Mouse (Mus musculus) kidney, postnatal 10 days (tissue): ENCODE measurements at regions not wholly inside any gene's neighbourhood (a gene's known extent, or its start where the extent isn't known, plus 50 kb on each side); places are given as distances from the start of the nearest gene placed in this dataset.
A peak's percentile ranks its signal among the peaks of the same experiment; 100 is the strongest.
"Not testable (repeated sequence)": the region's sequence is repeated elsewhere in the genome, so short reads cannot be mapped to it uniquely, and the experiment has no call there.

Experiments
- DNase-seq: peaks from one replicate; pipeline ENCODE4 v3.0.0; 2021; ENCODE audit warnings: mixed read lengths

DNA sequence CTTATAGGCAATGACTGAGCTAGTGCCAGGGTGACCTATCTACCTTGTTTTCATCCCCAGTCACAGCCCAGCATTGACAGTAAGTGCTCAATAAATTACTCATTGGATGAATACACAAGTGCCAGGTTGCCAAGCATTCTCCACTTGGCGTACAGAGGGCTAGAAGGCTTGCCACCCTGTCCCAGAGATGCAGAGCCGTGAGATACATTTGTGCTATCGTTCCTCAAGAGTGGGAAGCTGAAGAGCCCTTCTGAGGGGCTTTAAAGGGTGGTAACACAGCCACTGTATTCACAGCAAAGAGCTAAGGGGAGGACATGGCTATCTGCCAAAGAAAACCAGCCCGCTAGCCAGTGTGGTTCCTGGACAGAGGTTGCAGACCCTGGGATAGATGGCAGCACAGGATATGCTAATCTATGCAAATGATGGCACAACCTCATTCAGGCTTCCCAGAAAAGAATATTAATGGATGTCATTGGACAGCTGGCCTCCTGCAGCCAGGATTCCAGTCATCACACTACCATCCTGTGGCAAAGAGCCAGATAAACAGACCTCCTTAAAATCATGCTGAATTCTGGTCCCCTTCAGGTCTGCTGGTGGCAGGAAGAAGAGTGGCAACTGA lies 214.4 kb downstream of the Trim29 start:
- DNase-seq, result peak; percentile 21

- DNase-seq, result no peak
Measured at GRCm38 (mm10) chr9:43532187-43532586, 211.6 kb upstream of the Nectin1 start.

GRCm38 (mm10) chr9:43535967-43536366 lies 207.8 kb upstream of the Nectin1 start:
- no peak for DNase-seq

DNA sequence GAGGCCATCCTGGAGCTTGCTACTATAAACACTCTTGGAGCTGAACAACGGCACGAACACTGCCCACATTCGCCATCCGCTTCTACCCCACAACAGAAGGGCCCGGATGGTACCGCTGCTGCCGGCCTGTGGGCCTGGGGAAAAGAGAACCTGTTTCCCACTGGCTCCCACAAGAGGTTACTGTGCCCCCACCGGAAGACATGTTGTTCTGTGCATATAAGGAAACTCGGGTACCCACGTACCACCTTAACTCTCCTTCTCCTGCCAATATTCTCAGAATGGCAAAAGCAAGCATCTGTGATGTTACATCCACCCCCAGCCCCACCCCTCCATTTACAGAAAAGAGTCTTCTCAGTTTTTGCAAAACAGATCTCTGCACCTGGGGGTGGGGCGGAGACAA lies 206.7 kb upstream of the Nectin1 start:
- DNase-seq, result no peak

GRCm38 (mm10) chr9:43540131-43540530 lies 203.7 kb upstream of the Nectin1 start:
- no peak for DNase-seq

- peak; percentile 50 for DNase-seq
Measured at GRCm38 (mm10) chr9:43541234-43541633, 202.6 kb upstream of the Nectin1 start.

DNA sequence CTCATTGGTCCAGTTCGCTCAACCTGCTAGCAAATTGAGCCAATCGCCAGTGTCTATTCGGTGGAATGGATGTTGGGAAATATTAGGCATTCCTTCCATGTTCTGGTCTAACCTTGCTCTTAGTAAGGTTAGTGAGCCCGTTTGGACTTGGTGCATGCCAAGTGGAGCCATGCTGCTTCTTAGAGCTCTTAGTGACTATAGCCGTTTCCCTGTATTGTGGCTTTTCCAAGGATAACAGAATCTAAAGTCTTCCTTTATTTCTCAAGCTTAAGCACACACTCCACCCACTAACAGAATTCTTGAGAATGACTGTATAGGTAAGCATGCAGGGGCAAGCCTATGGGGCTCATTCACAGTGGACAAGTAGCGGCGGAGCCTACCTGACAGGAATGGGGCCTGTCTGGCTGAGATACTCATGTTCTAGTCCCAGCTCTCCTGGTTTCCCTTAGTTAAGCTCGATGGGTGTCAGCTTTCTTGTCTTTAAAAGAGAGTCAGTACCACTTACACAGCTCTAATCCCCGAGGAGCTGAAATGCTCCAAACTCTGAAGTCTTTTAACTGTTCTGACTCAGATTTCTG lies 201.6 kb upstream of the Nectin1 start:
- DNase-seq, result no peak

DNA sequence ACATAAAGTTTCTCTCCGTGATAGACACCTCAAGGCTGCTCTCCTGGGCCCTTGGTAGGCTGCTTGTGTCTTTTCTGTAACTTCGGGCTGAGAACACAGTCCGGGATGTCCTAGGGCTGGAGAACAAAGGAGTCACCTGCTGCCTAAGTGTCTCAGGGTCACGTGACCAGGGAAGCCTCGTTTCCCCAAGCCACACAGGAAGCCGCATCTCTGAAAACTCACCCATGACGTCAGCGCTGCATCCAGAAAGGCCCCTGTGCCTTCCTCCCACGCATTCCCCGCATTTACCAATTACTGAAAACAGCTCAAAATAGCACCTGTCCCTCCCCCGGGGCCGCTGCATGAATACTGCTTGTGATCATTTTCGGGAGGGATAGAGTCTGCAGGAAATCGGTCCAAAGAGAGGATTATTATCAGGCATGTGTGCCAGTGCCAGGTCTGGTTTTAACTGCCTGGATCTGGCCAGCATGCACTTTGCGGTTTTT lies 198.7 kb upstream of the Nectin1 start:
- DNase-seq, result peak; percentile 51

GRCm38 (mm10) chr9:43548883-43549282 lies 194.9 kb upstream of the Nectin1 start:
- no peak for DNase-seq

- DNase-seq, result no peak
Measured at GRCm38 (mm10) chr9:43549293-43549692, 194.5 kb upstream of the Nectin1 start.

DNA sequence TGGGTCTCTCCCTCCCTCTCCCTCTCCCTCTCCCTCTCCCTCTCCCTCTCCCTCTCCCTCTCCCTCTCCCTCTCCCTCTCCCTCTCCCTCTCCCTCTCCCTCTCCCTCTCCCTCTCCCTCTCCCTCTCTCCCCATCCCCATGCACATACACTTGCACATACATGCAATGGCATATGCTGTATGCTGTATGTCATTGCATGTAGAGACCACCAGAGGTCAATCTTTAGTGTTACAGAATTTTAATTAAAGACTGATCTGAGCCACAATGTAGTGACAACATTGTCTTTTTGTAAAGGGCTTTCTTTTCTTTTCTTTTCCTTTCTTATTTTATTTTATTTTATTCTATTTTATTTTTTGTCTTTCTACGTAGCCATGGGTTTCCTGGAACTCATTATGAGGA lies 191.0 kb upstream of the Nectin1 start:
- DNase-seq, result not testable (repeated sequence)

GRCm38 (mm10) chr9:43562016-43562415 lies 181.8 kb upstream of the Nectin1 start:
- DNase-seq, result no peak

DNA sequence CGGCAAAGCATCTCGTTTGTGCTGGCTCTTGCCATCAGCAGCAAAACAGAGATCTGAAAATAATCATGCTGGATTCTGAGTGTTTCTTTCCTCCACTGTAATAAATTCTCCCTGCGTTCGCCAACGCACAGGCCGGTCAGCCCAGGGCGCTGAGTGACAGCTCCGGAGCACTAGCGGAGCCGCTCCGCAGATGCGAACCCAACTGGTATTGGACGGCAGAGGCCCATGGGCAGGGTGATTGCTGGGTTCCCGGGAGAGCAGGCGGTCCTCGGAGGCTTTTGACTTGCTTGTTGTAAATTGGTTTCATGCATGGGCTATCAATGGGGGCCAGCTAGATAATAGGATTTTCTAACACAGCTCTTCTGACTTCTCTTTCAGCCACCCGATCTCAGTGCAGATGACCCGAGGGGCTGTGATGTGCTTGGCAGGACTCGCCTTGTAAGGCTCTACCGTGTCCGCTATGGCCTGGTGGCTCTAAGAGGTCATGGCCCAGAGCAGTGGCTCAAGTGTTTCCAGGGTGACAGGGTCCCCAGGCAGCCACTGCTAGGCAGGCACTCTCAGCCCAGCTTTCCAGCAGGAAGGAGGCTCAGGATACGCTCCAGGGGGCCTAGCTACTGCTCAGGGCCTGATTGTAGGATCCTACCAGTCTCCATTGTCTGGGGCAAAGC lies 179.4 kb upstream of the Nectin1 start:
- DNase-seq, result peak; percentile 16

GRCm38 (mm10) chr9:43568851-43569250 lies 174.9 kb upstream of the Nectin1 start:
- no peak for DNase-seq

DNA sequence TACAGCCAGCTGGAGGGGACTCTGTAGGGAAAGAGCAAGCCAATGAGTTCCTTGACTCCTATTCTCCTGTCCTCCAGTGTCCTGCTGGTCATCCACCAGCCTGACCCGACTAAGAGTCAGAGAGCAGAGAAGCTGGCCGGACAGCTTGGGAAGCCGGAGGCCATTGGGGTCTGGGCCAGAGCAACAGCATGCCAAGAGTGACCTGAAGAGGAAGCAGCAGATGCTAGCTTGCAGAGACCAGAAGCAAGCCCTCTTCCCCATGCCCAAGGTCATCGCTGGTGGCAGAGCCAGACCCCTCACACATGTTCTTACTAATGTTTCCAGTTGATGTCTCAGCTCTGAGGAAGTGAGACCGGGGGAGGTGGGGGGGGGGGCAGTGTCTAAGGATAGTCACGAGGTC lies 172.7 kb upstream of the Nectin1 start:
- DNase-seq, result no peak

GRCm38 (mm10) chr9:43575659-43576058 lies 168.1 kb upstream of the Nectin1 start:
- no peak for DNase-seq

- no peak for DNase-seq
Measured at GRCm38 (mm10) chr9:43580653-43581052, 163.1 kb upstream of the Nectin1 start.

DNA sequence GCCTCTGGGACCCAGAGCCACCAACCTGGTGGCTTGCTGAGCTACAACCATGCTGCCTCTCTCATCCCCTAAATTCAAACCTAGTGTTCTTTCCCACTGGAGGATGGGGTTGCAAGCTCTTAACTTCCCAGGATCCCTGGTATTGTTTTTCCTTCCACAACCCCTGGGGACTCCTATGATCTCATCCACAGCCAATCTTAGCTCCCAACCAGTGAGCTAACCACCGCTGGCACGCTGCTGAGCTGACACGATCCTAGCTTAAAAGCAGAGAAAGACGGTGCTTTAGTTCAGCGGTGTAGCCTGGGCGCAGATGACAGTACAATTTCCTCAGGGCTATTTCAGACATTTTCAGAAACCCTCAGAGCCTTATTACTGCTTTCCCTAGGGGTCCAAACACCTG lies 158.2 kb upstream of the Nectin1 start:
- DNase-seq, result no peak

- DNase-seq, result peak; percentile 10
Measured at GRCm38 (mm10) chr9:43593236-43593635, 150.5 kb upstream of the Nectin1 start.

- DNase-seq, result no peak
Measured at GRCm38 (mm10) chr9:43594814-43595213, 149.0 kb upstream of the Nectin1 start.

GRCm38 (mm10) chr9:43595461-43595860 lies 148.3 kb upstream of the Nectin1 start:
- DNase-seq, result no peak

DNA sequence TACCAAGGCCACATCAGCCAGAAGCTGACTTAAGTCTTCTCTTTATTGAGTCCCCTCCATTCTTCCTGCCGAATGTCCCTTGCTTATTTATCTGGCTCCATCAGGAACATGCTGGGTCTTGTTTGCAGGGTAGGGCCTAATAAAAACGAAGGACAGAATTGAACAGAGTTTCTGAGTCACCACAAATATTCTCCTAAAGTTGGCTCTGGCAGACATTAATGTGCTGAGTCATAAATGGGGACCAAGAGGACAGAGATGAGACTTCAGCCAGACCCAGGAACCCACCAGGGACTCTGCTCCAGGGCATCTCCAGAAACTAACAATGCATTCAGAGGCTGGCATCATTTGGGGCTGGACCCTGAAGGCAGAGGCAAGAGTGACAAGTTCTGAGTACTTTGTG lies 143.4 kb upstream of the Nectin1 start:
- no peak for DNase-seq

GRCm38 (mm10) chr9:43617632-43618031 lies 126.2 kb upstream of the Nectin1 start:
- no peak for DNase-seq

DNA sequence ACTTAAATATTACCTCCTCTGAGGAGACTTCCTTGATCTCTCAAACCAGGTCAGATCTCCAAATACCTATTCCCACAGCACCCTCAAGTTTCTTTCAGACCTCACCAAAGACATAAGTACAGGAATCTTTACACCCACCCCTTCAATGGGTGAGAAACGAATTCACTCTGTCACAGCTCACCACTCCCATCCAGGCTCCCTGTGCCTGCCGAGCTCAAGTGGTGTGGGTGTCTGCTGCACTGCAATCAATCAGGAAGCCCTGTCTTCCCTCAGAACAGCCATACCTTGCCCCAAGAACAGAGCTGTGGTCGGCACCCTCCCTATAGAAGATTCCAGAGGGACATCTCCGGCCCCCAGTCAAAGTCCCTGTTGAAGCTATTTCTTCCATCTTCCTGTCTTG lies 116.2 kb upstream of the Nectin1 start:
- no peak for DNase-seq
